Mouse (Mus musculus) bone marrow macrophage, adult 2 months (primary cell): ENCODE data around the gene Csrnp2.

Experiments
- CTCF ChIP-seq: IDR thresholded peaks from 2 replicates; pipeline ENCODE4 v1.5.1; 2012; ENCODE audit warnings: low read depth, mild to moderate bottlenecking, low read length, moderate library complexity
- POLR2A ChIP-seq: IDR thresholded peaks from 2 replicates; pipeline ENCODE4 v1.6.1; 2012; ENCODE audit warnings: mild to moderate bottlenecking, low read depth, low read length, borderline replicate concordance

DNA sequence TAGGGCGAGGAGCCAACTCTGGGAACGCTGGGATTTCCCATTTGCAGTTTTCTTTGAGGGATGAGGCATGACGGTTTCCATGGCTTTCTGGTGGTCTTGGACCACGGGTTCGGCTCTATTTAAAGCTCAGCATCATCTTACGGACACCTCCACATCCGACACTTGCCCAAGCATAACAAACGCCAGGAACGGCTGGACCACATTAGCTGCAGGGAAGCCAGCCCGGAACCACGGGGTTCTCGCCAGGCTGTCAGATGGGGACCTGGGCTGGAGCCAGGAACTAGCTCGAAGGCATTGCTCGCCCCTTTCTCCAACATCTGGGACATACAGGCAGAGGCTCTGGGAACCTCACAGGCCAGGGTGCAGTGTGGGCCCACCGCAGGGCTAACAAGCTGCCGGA is 44.0 kb downstream of the Csrnp2 start:
- TF ChIP-seq POLR2A (no peak), CTCF (no peak)
